8 mouse cellular contexts compared by ENCODE assay signal in the genomic region with DNA sequence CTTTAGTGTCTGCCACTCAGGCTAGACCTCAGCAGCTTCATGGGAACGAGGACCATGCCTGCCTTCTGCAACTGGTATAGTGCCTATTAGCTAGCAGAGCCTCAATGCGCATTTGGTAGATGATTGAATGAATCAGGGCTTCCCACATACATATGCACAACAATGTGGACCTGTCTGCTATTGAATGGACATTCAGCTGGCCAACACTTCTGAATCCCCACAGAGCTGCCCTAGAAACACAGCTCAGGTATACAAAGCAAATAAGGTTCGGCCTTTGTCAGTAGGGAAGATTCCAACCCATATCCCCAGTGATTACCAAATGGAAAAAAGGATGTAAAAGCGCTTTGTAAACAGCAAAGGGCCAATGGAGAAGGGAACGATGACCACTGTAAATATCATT. TPM values are rescaled to one million over a fixed set of nuclear protein-coding genes. Genes with fewer than 3 reads are reported as not detected.
DNase-seq lines count a peak whose midpoint lies in the region; ATAC-seq and TF ChIP-seq lines count a peak whose summit lies in the region.

No protein-coding gene starts in this region.

- ATAC-seq in intestine, postnatal 0 days: no peak
- 0 out of 2 replicates have a peak, but pooled peaks have one; percentile 0 for ATAC-seq in neural tube, embryonic 14.5 days (ENCODE audit: low read depth)

- no peak for TF ChIP-seq POLR2A in heart, adult 2 months (IDR thresholded peaks at IDR 0.05; ENCODE audit: insufficient read depth, low read depth, low read length)
- no peak for TF ChIP-seq POLR2A in thymus, adult 2 months (IDR thresholded peaks at IDR 0.05; ENCODE audit: control insufficient read depth, extremely low read depth, insufficient read depth, low read length, poor library complexity)

- H3K4me3 ChIP-seq in heart, adult 2 months: peak overlapping the region; percentile 90
- H3K4me3 ChIP-seq in thymus, adult 2 months (ENCODE audit: control insufficient read depth, insufficient read depth, low read length): peak overlapping the region; percentile 54
- H3K4me3 ChIP-seq in intestine, postnatal 0 days (ENCODE audit: low read depth, low read length): peak overlapping the region; percentile 61
- peak overlapping the region; percentile 60 for H3K4me3 ChIP-seq in neural tube, embryonic 14.5 days (ENCODE audit: low read depth, low read length)

- H3K27ac ChIP-seq in heart, adult 2 months: peak overlapping the region; percentile 47; the same call in 1 of the 2 replicates
- no peak overlapping the region for H3K27ac ChIP-seq in thymus, adult 2 months (ENCODE audit: control insufficient read depth, insufficient read depth, low read length)
- H3K27ac ChIP-seq in intestine, postnatal 0 days (ENCODE audit: low read depth, low read length): no peak overlapping the region
- no peak overlapping the region for H3K27ac ChIP-seq in neural tube, embryonic 14.5 days (ENCODE audit: low read depth, low read length)

- no peak for TF ChIP-seq EP300 in heart, adult 2 months (IDR thresholded peaks at IDR 0.05; ENCODE audit: insufficient read depth, low read depth, low read length)

- no peaks in the 10 kb centered on the region for H3K79me2 ChIP-seq in heart, adult 2 months (replicated peaks; ENCODE audit: control insufficient read depth, insufficient read depth, low read length)

- H3K36me3 ChIP-seq in heart, adult 2 months (ENCODE audit: control insufficient read depth, insufficient read depth, low read length): no peaks in the 10 kb centered on the region
- no peaks in the 10 kb centered on the region for H3K36me3 ChIP-seq in thymus, adult 2 months (ENCODE audit: control insufficient read depth, insufficient read depth, low read length)
- no peaks in the 10 kb centered on the region for H3K36me3 ChIP-seq in intestine, postnatal 0 days (ENCODE audit: control insufficient read depth, insufficient read depth)
- 0 out of 2 replicates have a peak, but pooled peaks cover 3% of the 10 kb centered on the region for H3K36me3 ChIP-seq in neural tube, embryonic 14.5 days (ENCODE audit: control insufficient read depth, insufficient read depth, low read length)

- H3K9ac ChIP-seq in heart, adult 2 months (ENCODE audit: low read depth, low read length): no peak overlapping the region; the same call in 1 of the 2 replicates
- peak overlapping the region; percentile 40; the same call in 1 of the 2 replicates for H3K9ac ChIP-seq in intestine, postnatal 0 days (ENCODE audit: low read depth, low read length)
- peak overlapping the region; percentile 75 for H3K9ac ChIP-seq in neural tube, embryonic 14.5 days (replicated peaks; ENCODE audit: low read depth, low read length)

- no peak for TF ChIP-seq CTCF in heart, adult 2 months (IDR thresholded peaks at IDR 0.05)
- TF ChIP-seq CTCF in thymus, adult 2 months (IDR thresholded peaks at IDR 0.05; ENCODE audit: borderline replicate concordance, control insufficient read depth, extremely low read depth, insufficient read depth, low read length, poor library complexity): no peak
- no peak for TF ChIP-seq CTCF in intestine, postnatal 0 days (IDR thresholded peaks at IDR 0.05; ENCODE audit: low read depth)

- intact Hi-C loops in heart, adult 2 months (cut with DNase I): loop anchor here (5.0 kb wide), 1 partner anchor 113 kb away; the partner anchor contains the start of gene Bmp2k

- WGBS in heart, adult 2 months: 23% methylated on average over 5 of the region's 5 CpGs
- 40% methylated on average over 5 of the region's 5 CpGs for WGBS in thymus, adult 2 months
- WGBS in intestine, postnatal 0 days: 23% methylated on average over 5 of the region's 5 CpGs
- WGBS in neural tube, embryonic 14.5 days: 7% methylated on average over 5 of the region's 5 CpGs

- DNase-seq in heart, adult 2 months: no peak
- no peak for DNase-seq in heart, adult 11 months
- DNase-seq in thymus, adult 2 months: no peak
- no peak for DNase-seq in thymus, adult 18-20 months
- DNase-seq in urinary bladder, postnatal 36 days (ENCODE audit: low spot score in 2 of 2): no peak
- DNase-seq in urinary bladder, postnatal 4 days (ENCODE audit: low spot score in 2 of 2): no peak

- H3K4me1 ChIP-seq in heart, adult 2 months (ENCODE audit: control insufficient read depth, insufficient read depth, low read length): peaks cover 3% of the 10 kb centered on the region
- 0 out of 2 replicates have a peak, but pooled peaks cover 4% of the 10 kb centered on the region for H3K4me1 ChIP-seq in thymus, adult 2 months (replicated peaks; ENCODE audit: control insufficient read depth, insufficient read depth, low read length)
- no peaks in the 10 kb centered on the region for H3K4me1 ChIP-seq in intestine, postnatal 0 days (replicated peaks; ENCODE audit: control insufficient read depth, insufficient read depth, low read length)
- peaks cover 17% of the 10 kb centered on the region for H3K4me1 ChIP-seq in neural tube, embryonic 14.5 days (ENCODE audit: control insufficient read depth, insufficient read depth, low read length)

- peak overlapping the region; percentile 87 for H3K4me2 ChIP-seq in intestine, postnatal 0 days (replicated peaks; ENCODE audit: low read depth)
- H3K4me2 ChIP-seq in neural tube, embryonic 14.5 days (ENCODE audit: low read depth, low read length): peak overlapping the region; percentile 71

- no peaks in the 10 kb centered on the region for H3K9me3 ChIP-seq in intestine, postnatal 0 days (ENCODE audit: control insufficient read depth)
- H3K9me3 ChIP-seq in neural tube, embryonic 14.5 days (ENCODE audit: control insufficient read depth, low read length): no peaks in the 10 kb centered on the region

- no peaks in the 10 kb centered on the region for H3K27me3 ChIP-seq in heart, adult 2 months (ENCODE audit: control insufficient read depth, insufficient read depth, low read length)
- no peaks in the 10 kb centered on the region; the same call in 1 of the 2 replicates for H3K27me3 ChIP-seq in thymus, adult 2 months (ENCODE audit: control insufficient read depth, insufficient read depth, low read length)
- no peaks in the 10 kb centered on the region for H3K27me3 ChIP-seq in intestine, postnatal 0 days (replicated peaks; ENCODE audit: control insufficient read depth, insufficient read depth, low read length)
- no peaks in the 10 kb centered on the region for H3K27me3 ChIP-seq in neural tube, embryonic 14.5 days (ENCODE audit: control insufficient read depth, insufficient read depth, low read length)

RNA-seq across cellular contexts. Expression of gene Paqr3, which starts 0.7 kb away (rescaled TPM):
- total RNA-seq in heart, adult 2 months (2021): 1 to 10 TPM; 2.4 to 3.2 TPM
- polyA plus RNA-seq in heart, adult 2 months (2012; rRNA removed): 2.8 and 4.9 TPM in 2 replicates
- polyA plus RNA-seq in thymus, adult 2 months (2012; rRNA removed): 3.3 and 3.5 TPM in 2 replicates
- 0.50 and 0.69 TPM in 2 replicates for polyA plus RNA-seq in intestine, postnatal 0 days (2015; fragmentation: Nextera tagmentation; extraction: Ambion mirVana)
- 22.3 and 25.3 TPM in 2 replicates for polyA plus RNA-seq in neural tube, embryonic 14.5 days (2014; fragmentation: Nextera tagmentation; extraction: Ambion mirVana)
